Mouse (Mus musculus): ENCODE data around the gene Six1.

The Six1 gene

DNA sequence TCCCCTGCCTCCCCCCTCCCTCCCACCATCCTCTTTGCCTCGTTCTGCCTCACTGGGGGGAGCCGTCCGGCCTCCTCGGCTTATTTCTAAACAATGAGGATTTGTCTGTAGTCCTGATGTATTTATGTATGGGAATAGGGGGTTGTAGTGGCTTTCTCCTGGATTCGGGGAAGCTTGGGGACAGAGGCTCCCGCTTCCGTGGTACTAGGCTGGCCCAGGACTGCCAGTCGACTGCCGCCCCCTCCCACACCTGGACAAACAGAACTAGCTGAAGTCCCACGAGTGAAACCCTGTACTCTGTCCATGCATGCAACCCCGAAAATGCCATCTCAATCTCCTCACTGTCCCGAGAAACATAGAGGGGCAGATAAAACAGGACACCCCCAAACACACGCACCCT is 3.4 kb downstream of the Six1 start:
- no peak for DNase-seq (ENCODE audit: low read depth, low spot score)

DNA sequence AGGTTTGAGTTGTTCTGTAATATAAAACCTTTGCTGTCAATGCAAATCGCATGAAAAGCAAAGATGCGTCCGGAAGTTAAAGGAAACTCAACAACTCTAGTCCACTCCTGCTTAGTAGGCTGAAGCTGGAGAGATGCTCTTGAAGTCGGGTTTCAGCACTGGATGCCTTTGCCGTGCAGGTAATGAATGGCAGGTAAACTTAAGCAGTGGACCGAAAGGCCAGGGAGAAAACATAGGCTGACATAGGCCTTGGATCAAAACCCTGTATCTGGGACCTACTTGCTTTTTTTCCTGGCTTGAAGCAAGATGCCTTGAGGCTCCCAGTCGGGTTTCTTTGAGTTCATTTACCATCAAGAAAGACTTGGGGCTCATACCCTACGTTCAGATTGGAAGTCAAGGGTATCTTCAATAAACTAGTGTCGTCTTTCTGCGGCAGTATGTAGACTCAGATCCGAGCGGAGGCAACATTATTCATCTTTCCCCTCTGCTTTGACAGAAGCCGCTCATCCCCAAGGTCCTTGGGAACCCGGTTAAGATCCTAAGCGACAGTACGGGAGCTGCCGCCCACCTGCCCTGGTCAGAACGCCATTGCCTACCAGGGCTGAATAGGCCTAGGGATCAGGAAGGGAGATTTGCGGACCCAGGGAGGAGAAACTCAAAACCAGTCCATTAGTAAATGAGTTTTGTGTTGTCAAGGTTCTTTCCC is 4.0 kb downstream of the Six1 start:
- no peak for DNase-seq (ENCODE audit: low read depth, low spot score)

- DNase-seq (ENCODE audit: low read depth, low spot score), result no peak
Observed at GRCm38 (mm10) chr12:73048537-73048936, 5.2 kb downstream of the Six1 start.

- no peak for DNase-seq (ENCODE audit: low read depth, low spot score)
Observed at GRCm38 (mm10) chr12:73047576-73047975, 6.1 kb downstream of the Six1 start.

DNA sequence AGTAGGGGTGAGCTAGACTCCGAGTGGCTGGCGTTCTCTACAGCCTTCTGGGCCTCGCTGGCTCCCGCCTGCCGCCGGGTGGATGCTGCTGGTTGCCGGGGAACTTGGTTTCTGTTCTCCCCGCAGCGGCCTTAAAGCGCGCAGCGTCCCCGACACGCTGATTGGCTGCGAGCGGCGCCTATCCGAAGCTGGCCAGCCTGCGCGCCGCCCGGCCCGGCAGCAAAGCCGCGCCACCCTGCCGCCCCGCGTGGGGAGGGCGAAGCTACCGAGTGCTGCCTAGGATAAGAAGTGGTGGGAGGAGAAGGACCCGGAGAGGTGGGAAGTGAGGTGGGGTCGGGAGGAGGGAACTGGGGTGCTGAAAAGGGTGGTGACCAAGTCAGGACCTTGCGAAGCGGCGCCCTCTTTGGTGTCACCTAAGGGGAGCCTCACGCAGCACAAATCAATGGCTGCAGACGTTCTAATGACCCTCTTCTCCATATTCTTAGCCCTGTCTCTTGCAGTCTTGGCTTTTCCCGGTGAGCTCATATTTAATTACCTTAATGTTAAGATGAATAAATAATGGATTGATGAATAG is 7.0 kb downstream of the Six1 start:
- DNase-seq (ENCODE audit: low read depth, low spot score), result peak; percentile 88

GRCm38 (mm10) chr12:73045724-73046606 is 7.7 kb downstream of the Six1 start:
- no peak for DNase-seq (ENCODE audit: low read depth, low spot score)

DNA sequence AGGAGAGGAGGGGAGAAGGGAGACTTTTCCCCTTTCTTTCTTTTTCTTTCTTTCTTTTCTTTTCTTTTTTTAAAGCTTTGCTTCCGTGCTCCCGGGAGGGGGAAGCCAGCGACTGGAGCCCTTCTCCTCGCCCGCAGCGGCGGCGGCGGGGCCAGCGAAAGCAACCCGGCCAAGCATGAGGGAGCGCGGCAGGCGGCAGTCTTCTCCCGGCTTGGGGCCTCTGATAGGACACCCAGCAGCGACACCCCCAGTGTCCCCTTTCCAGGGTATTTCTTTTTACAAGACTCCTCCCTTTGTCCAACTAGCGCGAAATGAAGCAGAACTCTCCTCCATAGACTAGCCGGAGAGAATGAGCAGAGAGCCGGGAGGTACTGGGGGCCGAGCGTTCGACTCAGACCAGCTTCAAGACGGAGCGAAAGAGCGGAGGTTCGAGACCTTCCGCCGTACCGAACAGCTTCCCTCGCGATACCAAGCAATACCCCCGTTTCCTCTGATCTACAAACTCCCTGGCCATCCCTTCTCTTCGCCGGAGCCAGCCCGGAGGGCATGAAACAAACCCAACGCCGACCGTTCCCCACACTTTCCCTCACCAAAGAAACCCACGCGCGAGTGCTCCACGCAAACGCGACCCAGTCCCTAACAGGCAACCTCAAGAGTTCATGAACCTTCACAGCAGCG is 8.5 kb downstream of the Six1 start:
- no peak for DNase-seq (ENCODE audit: low read depth, low spot score)

DNA sequence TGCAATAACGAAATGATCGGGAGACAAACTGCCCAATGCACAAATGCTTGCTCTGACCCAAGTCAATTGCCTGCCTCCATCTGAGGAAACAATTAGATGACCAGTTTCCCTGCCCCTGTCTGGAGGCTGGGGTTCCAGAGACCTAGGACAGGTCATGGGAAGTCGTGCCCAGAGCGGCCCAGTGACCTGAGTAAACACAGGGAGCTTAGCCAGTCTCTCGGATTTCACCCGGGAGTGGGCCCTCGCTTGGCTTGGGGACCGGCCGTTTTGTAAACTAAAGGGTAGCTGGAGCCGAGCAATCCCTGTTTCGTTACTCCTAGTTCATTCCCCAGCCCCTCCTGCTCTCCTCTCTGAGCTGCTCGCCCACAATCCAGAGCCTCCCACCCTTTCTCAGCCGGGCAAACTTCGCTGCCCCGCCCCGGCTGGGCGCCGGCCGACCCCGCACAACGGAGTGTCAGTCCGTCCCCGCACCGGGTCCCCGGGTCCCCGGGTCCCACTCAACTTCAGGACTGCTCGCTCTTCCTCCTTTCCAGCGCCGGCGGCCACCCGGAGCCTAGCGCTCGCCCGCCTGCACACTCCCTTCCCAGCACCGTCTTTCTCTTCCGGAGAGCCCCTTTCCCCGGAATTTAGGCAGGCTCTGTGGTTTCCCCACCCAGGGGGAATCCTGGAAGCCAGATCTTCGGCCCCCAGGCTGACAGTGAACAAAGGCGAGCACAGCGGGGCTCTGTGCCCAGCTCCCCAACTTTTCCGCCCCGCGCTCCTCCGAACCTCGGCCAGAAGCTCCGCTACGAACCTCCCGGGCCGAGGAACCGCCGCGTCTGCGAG is 9.3 kb downstream of the Six1 start:
- DNase-seq (ENCODE audit: low read depth, low spot score), result no peak

DNA sequence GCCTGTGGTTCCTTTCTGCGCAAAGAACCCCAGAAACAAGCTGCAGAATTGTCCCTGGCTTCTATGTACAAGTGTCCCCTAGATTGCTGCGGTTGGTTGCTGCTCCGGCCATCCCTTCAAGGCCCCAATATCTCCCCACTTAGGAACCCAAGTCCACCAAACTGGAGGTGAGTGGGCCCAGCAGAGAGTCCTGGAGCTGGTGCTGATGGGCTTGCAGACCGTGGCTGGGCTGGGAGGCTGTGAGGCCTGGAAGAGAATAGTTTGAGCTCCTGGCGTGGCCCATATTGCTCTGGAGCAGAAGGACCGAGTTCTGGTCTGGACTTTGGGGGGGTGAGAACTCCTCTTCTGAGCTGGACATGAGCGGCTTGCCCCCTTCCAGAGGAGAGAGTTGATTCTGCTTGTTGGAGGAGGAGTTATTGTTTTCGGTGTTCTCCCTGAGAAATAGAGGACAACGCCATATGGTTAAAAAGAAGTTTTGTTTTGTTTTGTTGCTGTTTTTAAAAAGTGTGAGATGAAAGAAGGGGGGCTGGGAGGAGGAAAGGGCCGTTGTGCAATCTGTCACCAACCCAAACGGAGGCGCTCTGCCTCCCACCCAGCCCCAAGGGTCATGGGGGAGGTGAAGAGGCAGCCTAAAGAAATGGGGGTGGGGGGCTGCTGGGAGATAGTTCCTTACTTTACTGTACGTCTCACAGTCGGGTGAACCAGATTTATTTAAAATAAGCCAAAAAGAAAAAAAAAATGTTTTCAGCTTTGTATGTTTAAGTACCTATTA is 10.1 kb downstream of the Six1 start:
- DNase-seq (ENCODE audit: low read depth, low spot score), result no peak

GRCm38 (mm10) chr12:73042903-73043302 is 10.8 kb downstream of the Six1 start:
- DNase-seq (ENCODE audit: low read depth, low spot score), result no peak

DNA sequence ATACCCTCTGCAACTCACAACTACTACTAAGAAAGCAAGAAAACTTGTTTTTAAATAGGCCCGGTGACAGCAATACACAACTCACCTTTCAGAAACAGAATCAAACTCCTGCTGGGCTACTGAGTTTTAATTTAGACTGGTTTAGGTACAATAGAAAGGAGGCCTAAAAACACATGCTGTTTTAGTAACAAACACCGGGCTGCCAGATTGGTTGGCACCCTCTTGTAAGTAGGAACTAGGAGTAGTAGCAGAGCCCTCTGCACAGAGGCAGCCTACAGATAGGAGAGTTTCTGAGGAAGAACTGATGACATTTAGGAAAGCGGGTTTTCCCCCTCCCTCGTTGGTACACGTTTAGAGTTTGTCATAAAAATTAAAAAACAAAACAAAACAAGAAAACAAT is 11.3 kb downstream of the Six1 start:
- DNase-seq (ENCODE audit: low read depth, low spot score), result no peak

DNA sequence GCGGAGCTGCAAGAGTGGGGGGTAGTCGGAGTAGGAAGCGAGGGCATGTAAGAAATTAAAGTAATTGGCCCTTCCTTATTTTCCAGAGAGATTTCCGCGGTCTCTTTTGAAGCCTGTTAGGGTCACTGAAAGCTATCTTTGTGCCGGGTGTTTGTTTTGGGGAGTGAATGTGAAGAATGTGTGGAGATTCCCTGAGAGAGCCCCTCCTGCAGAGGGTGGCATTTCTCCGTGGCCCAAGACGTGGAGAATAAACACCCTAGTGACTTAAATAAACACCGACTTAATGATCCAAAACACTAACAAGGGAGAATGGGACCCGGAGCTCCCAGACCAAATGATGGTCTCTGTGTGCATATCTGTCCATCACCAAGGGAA is 12.4 kb downstream of the Six1 start:
- DNase-seq (ENCODE audit: low read depth, low spot score), result no peak

- no peak for DNase-seq (ENCODE audit: low read depth, low spot score)
Observed at GRCm38 (mm10) chr12:73040563-73041255, 13.0 kb downstream of the Six1 start.

GRCm38 (mm10) chr12:73039939-73040562 is 13.6 kb downstream of the Six1 start:
- DNase-seq (ENCODE audit: low read depth, low spot score), result no peak

DNA sequence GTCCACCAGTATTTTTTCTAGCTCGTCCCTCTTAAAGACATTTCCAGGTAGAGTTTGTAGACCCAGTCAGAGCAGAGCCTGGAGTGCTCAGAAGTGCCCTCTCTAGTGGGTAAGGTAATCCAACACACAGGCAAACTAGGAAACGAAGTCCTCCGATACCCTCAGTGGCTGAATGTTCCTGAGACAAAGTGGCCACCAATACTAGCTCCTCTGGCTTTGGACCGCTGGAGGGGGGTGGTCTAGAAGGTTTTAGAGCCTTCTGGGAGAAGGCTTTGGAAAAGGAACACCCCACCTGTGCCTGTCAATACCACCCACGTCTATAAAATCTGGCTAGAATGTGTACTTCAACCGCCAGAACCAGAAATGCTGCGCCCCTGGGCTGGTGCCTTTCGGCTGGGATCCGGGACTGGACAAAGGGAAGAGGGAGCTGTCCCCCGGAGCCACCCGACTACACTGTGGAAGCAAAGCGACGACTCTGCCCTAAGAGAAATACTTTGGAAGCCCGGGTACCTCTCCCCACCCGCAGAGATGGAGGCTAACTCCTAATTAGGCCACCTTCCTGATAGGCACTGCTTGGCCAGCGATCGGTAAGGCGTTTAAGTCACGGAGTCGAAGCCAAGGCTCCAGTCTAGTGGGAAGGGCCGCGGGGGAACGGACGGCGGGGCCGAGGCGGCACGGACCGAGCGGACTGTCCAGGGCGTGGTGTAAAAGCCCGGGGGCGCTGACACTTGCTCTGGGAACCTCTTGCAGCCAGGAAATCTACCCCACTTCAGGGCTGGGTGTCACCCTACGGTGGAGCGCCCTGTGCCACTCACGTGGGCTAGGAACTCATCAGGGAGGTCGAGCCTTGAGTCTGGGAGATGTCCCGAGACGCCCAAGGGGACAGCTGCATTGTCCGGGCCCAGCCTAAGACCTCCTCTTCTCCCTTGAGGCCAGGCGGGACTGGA is 14.4 kb downstream of the Six1 start:
- no peak for DNase-seq (ENCODE audit: low read depth, low spot score)

DNA sequence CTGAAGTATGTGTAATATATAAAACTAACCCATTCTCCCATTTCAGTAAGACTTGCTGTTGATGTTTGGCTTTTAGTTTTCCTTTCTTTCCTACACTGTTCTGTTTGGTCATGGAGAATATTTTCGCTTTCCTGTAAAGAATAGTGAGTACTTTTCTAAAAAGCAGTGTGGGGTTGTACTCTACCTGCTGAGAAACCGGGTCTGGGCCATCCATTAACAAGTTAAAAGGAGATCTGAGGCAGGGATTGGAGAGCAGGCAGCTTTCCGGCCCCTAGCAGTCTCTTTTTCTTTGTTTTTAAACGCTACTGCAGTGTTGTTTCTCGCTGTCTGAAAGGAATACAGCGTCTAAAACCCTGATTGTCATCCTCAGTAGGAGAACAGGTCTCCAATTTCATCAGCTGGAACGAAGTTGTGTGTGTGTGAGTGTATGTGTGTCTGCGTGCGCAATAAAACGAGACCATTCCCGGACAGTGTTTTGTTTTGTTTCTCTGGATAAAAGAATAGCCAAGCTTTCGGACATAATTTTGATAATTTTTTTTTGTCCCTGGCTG is 15.2 kb downstream of the Six1 start:
- no peak for DNase-seq (ENCODE audit: low read depth, low spot score)

DNA sequence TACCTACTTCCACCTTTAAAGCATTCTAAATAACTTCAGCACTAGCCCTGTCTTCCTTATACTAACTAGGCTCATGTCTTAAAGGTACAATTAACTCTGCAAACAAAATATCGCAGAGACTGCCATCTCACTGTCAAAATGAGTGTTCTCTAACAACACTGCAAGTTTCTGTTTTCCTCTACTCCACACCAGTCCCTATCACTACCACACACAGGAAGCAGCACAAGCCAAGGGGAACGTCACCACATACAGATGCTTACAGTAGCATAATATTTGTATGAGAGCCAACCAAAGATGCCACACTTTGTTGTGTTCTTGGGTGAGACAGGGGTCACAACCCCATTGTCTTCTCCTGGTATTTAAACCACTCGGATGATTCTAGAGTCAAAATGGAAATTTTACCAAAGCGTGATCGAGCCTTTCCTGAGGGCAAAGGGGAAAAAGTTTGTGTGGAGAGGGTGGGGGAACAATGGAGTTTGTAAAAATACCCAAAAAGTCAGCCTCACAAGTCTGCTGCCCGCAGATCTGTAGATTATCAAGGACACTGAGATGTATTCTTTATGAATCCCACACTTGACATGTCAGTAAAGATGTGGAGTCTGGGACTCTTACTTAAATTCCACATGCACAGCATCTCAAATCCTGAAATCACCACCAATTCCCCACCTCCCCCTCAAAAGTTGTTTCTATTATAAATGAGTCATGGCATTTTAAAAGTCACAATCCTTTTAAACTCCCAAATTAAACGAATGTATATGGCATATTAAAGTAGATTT is 16.1 kb downstream of the Six1 start:
- DNase-seq (ENCODE audit: low read depth, low spot score), result no peak
